Mouse (Mus musculus): ENCODE measurements around the gene Pdia5.

DNA sequence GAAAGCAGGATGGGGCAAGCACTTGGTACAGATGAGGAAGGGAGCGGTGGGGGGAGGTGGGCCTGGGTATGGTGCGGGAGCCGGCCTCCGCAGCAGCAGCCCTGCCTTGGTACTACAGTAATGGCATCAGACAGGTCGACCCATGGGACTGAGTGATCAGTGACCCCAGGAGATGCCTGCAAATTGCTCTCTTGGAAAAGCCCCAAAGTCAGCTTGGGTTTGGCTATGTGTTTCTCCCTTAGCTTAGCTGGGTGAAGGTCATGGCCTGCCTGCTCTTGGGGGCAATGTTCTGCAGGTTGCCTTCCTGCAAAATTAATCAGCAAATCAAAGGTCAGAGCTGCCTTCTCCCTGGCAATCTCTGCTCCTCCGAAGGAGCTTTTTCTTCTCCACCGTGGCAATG lies 28.6 kb upstream of the Pdia5 start:
- TF ChIP-seq POLR2A (IDR thresholded peaks at IDR 0.05; ENCODE audit: insufficient read depth, low read length), result no peak
- TF ChIP-seq EP300 (IDR thresholded peaks at IDR 0.05; ENCODE audit: insufficient read depth, low read depth, low read length), result no peak
